Mouse (Mus musculus): ENCODE results near the gene Gria1.

DNA sequence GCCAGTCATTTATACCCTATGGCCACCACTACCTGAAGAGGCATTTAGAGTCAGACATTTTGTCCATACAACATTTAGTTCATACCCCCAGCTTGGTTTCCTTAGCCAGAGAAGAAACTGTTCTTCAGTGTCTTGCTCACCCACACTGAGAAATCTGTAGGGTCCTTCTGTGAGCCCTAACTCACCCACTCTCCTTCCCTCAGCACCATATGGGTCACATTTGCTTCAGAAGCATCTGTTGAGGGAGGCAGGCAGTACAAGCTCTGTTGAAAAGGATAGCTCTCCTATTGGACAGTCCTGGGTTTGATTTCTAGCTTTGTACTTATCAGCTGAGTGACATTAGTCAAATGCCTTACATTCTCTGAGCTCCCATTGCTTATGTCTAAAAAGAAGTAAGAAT lies 196.1 kb downstream of the Gria1 start:
- TF ChIP-seq POLR2A (IDR thresholded peaks at IDR 0.05; ENCODE audit: insufficient read length, low read depth) (no peak), TCF12 (IDR thresholded peaks at IDR 0.05; ENCODE audit: insufficient read depth, poor library complexity, severe bottlenecking) (no peak)
